Mouse (Mus musculus): Measurements from ENCODE around the gene Tfg. TPM values are rescaled to one million over a fixed set of nuclear protein-coding genes. Genes with fewer than 3 reads are reported as not detected.

Tfg gene
- 145 and 157 TPM in 2 replicates for polyA plus RNA-seq (2015; fragmentation: Nextera tagmentation; extraction: Ambion mirVana)

DNA sequence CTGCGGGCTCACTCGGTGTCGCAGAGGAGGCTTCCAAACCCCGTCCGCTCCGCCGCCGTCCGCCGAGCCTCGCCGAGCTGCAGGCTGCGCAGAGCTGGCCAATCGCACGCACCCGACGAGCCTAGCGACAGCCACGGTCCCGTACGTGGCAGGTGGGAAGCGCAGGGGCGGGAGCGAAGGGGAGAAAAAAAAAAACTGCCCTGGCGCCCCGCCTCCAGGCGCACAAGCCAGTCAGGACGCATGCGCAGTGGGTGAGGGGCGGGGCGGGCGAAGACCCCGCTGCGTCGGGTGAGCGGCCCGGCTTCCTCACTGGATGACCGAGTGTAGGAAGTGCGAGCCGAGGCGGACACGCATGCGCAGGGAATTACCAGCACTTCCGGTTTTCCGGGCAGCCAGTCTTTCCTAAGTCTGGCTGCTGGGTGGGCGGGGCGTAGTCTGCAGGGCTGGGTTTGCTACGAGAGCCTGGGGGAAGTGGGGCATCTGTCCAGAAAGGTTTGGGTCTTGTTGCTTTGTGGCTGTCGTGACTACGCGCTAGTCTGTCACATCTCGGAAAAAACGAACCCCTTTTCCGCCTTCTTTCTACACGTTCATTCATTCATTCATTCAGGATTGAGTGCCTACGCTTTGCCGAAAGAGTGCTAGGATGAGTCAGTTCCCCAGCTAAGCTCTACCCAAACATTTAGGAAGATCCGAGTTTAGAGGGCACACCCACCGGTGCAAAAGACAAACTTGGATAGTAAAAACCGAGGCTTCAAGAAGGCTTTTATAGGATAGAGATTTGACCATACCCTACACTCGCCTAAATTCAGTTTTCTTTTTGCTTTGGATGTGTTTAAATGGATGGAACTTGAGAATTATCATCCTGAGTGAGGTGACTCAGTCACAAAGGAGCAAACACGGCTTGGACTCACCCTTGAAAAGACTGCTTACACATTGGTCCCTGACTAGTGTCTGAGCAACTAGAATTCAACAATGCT lies at the start of gene Tfg:
TSS of gene Tfg (minus strand) at position 227 of the 977 bp plus-strand sequence.
- WGBS, result under 1% methylated on average over 59 of the region's 62 CpGs
- Histone ChIP-seq H3K36me3 (no peaks in the 10 kb centered on the region), H3K4me1 (peaks cover 15% of the 10 kb centered on the region), H3K27me3 (no peaks in the 10 kb centered on the region), H3K9ac (peak within 1 kb of the TSS; percentile 70), H3K4me2 (replicated peaks) (peak within 1 kb of the TSS; percentile 60), H3K9me3 (replicated peaks) (no peaks in the 10 kb centered on the region), H3K27ac (replicated peaks) (peak within 1 kb of the TSS; percentile 96), H3K4me3 (replicated peaks) (peak within 1 kb of the TSS; percentile 70)
- peak; percentile 95 for ATAC-seq (ENCODE audit: insufficient number of reproducible peaks, low FRiP score, low TSS enrichment, low read depth)

DNA sequence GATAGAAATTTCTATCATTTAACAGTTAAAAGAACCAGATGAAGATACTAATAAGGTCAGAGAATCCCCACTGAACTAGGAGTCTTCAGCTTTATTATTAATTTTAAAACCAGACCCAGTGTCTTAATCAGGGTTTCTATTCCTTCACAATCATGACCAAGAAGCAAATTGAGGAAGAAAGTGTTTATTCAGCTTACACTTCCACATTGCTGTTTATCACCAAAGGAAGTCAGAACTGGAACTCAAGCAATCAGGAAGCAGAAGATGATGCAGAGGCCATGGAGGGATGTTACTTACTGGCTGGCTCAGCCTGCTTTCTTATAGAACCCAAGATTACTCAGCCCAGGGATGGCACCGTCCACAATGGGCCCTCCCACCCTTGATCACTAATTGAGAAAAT lies 11.8 kb upstream of the Tfg start:
- ATAC-seq (ENCODE audit: insufficient number of reproducible peaks, low FRiP score, low TSS enrichment, low read depth), result no peak
- H3K36me3 ChIP-seq, result no peaks in the 10 kb centered on the region
- no peaks in the 10 kb centered on the region for H3K4me1 ChIP-seq
- no peak overlapping the region for H3K4me2 ChIP-seq (replicated peaks)
- no peak overlapping the region for H3K27ac ChIP-seq (replicated peaks)
- no peak overlapping the region for H3K4me3 ChIP-seq (replicated peaks)
- 4% methylated on average over 1 of the region's 1 CpGs for WGBS
- H3K9ac ChIP-seq, result no peak overlapping the region
- H3K9me3 ChIP-seq (replicated peaks), result no peaks in the 10 kb centered on the region
- no peaks in the 10 kb centered on the region for H3K27me3 ChIP-seq

DNA sequence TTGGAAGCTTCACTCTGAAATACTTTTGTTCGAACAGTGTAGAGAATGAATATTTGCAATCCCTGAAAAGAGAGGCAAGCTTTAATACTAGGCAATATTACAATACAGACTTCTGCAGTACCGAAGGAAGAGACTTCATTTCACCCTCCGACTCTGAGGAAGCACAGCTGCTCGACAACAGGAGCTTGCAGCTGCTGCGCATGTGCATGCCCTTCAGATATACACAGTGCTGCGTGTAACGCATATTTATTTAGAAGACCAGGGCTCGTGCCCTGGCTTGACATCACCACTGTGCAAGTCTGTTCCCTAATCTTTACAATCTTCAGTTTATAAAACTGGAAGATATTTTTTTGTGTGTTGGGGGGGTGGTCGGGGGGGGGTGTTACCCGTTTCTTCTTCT lies 7.7 kb upstream of the Tfg start:
- Histone ChIP-seq H3K27me3 (no peaks in the 10 kb centered on the region), H3K27ac (replicated peaks) (no peak overlapping the region), H3K4me1 (no peaks in the 10 kb centered on the region), H3K4me3 (replicated peaks) (no peak overlapping the region), H3K9ac (no peak overlapping the region), H3K9me3 (replicated peaks) (no peaks in the 10 kb centered on the region), H3K36me3 (no peaks in the 10 kb centered on the region), H3K4me2 (replicated peaks) (no peak overlapping the region)
- WGBS, result 65% methylated on average over 10 of the region's 10 CpGs
- ATAC-seq (ENCODE audit: insufficient number of reproducible peaks, low FRiP score, low TSS enrichment, low read depth), result no peak

DNA sequence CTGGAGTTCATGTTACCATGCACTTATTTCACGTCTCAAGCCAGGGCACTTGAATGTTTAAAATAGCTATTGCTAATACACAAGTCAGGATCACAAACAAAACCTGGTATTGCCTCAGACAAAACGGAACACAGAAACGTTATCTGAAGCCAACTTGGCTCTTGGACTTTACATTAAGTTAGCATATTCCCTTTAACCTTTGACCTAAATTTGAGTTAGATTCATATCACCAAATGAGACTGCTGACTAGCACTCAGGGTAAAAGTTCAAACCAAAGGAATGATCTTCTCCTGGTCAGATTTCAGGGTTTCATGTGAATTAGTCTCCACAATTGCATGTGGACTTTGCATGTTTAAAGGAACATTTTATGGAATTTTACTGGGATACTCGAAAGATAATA lies 5.1 kb upstream of the Tfg start:
- Histone ChIP-seq H3K27ac (replicated peaks) (no peak overlapping the region), H3K9me3 (replicated peaks) (no peaks in the 10 kb centered on the region), H3K9ac (no peak overlapping the region), H3K4me1 (peaks cover 4% of the 10 kb centered on the region; the same call in 1 of the 2 replicates), H3K36me3 (no peaks in the 10 kb centered on the region), H3K4me3 (replicated peaks) (no peak overlapping the region), H3K4me2 (replicated peaks) (no peak overlapping the region), H3K27me3 (no peaks in the 10 kb centered on the region)
- WGBS, result 53% methylated on average over 4 of the region's 4 CpGs
- ATAC-seq (ENCODE audit: insufficient number of reproducible peaks, low FRiP score, low TSS enrichment, low read depth), result no peak

DNA sequence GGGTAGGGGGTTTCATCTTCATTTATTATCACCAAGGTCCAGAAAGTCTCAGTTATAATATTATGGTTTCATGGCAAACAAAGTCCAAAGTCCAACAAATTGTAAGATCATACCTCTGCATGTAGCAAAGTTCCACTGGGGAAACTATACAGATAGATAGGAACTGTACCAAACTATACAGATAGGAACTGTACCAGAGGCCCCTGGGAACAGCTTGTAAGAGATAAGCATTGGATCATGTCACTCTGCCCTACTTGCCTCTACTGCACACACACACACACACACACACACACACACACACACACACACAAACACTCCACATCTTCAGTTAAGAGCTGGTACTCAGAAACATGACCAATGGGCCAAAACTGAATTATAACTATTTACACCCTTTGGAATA lies 1.8 kb upstream of the Tfg start:
- H3K9me3 ChIP-seq (replicated peaks), result no peaks in the 10 kb centered on the region

DNA sequence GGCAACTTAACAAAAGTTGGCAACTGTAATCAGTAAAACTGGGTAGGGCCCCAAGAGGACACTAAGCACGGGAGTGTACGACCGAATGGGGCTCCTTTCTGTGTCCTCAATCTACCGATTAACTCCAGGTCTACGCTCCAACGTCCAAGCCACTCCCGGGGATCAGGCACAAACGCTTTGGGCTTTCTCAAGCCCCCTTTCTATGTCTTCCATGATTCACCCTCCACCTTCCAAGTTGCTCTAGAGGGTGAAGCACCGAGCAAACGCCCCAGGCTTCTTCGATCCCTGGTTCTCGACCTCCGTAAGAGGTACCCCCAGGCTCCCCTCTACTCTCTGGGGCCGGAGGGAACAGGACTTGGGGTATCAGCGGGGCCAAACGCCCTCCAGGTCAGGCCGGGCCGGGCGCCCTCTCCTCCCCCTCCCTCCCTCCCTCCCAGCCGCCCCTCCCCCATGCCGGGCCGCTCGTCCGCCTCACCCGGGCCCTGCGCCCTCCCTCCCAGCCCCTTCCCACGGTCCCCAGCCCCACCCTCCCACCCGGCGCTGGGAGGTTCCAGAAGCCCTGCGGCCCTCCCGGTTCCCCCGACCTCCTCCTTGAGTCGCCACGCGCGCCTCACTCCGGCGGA lies 582 bp downstream of the Tfg start:
- WGBS, result under 1% methylated on average over 29 of the region's 38 CpGs
- H3K4me1 ChIP-seq, result peaks cover 15% of the 10 kb centered on the region
- peak overlapping the region; percentile 70 for H3K9ac ChIP-seq
- H3K9me3 ChIP-seq (replicated peaks), result no peaks in the 10 kb centered on the region
- H3K4me2 ChIP-seq (replicated peaks), result peak overlapping the region; percentile 53
- no peaks in the 10 kb centered on the region for H3K27me3 ChIP-seq
- H3K27ac ChIP-seq (replicated peaks), result peak overlapping the region; percentile 96
- H3K36me3 ChIP-seq, result peaks cover 6% of the 10 kb centered on the region
- ATAC-seq (ENCODE audit: insufficient number of reproducible peaks, low FRiP score, low TSS enrichment, low read depth), result peak; percentile 79
- peak overlapping the region; percentile 70 for H3K4me3 ChIP-seq (replicated peaks)

More for the DNA sequence above, 1.8 kb upstream of the Tfg start:
- H3K36me3 ChIP-seq, result no peaks in the 10 kb centered on the region
- no peaks in the 10 kb centered on the region for H3K27me3 ChIP-seq
- H3K4me3 ChIP-seq (replicated peaks), result no peak overlapping the region
- peaks cover 15% of the 10 kb centered on the region for H3K4me1 ChIP-seq
- H3K27ac ChIP-seq (replicated peaks), result no peak overlapping the region
- no peak overlapping the region for H3K4me2 ChIP-seq (replicated peaks)
- no peak overlapping the region for H3K9ac ChIP-seq
- ATAC-seq (ENCODE audit: insufficient number of reproducible peaks, low FRiP score, low TSS enrichment, low read depth), result no peak

DNA sequence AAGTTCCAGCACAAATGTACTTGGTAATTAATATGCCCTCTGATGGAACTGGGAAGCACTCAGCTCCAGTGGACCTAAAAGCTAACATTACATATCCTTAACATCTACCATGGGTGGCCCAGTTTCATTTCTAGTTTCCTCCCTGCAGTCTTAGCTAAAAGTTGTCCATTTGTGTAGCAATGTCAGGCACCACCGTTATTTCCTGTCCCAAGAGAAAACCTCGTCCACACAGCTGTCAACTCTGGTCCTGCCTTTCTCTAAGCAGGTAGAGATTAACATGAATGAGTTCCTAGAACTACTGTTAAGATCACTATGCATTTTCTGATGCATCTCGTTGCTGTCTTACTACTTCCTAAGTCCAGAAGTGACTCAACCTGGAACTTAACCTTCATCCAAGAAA lies 1.6 kb downstream of the Tfg start:
- no peak overlapping the region for H3K27ac ChIP-seq (replicated peaks)
- H3K4me3 ChIP-seq (replicated peaks), result peak overlapping the region; percentile 70
- H3K4me1 ChIP-seq, result peaks cover 15% of the 10 kb centered on the region
- H3K36me3 ChIP-seq, result peaks cover 15% of the 10 kb centered on the region
- no peak for ATAC-seq (ENCODE audit: insufficient number of reproducible peaks, low FRiP score, low TSS enrichment, low read depth)
- H3K4me2 ChIP-seq (replicated peaks), result peak overlapping the region; percentile 53
- no peak overlapping the region for H3K9ac ChIP-seq
- 59% methylated on average over 3 of the region's 3 CpGs for WGBS
- H3K9me3 ChIP-seq (replicated peaks), result no peaks in the 10 kb centered on the region
- no peaks in the 10 kb centered on the region for H3K27me3 ChIP-seq

DNA sequence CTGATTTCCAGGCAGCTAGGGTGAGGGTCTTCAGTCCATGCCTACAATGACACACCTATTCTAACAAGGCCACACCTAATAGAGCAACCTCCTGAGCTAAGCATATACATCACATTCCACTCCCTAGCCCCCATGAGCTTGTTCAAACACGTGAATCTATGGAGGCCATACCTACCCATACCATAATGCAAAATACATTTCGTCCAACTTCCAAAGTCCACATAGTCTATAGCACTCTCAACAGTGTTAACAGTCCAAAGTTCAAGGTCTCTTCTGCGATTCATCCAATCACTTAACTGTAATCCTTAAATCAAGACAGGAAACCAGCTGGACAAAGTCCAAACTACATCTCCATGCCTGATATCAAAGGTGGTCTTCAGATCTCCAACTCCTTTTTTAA lies 7.2 kb downstream of the Tfg start:
- ATAC-seq (ENCODE audit: insufficient number of reproducible peaks, low FRiP score, low TSS enrichment, low read depth), result no peak
- 87% methylated on average over 3 of the region's 3 CpGs for WGBS

DNA sequence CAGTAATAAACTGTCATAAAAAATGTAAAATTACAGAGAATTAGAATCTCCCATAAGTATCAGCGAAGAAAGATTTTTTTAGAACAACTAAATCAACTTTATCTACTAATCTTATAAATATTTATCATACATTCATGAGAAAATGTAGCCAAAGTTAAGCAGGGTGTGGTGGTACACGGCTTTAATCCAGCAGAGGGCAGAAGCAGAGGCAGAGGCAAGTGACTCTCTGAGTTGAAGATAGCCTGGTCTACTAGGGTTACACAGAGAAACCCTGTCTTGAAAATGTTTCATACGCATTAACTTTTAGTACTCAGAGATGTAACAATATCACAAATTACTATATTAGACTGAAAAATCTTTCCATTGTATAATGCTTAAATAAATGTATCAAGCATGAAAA lies 11.5 kb downstream of the Tfg start:
- Histone ChIP-seq H3K4me1 (no peaks in the 10 kb centered on the region), H3K9me3 (replicated peaks) (no peaks in the 10 kb centered on the region), H3K9ac (no peak overlapping the region), H3K4me3 (replicated peaks) (no peak overlapping the region), H3K27ac (replicated peaks) (no peak overlapping the region), H3K4me2 (replicated peaks) (no peak overlapping the region), H3K27me3 (no peaks in the 10 kb centered on the region), H3K36me3 (peaks cover 43% of the 10 kb centered on the region)
- ATAC-seq (ENCODE audit: insufficient number of reproducible peaks, low FRiP score, low TSS enrichment, low read depth), result no peak
- 90% methylated on average over 3 of the region's 3 CpGs for WGBS

More for the DNA sequence above, 7.2 kb downstream of the Tfg start:
- Histone ChIP-seq H3K4me2 (replicated peaks) (no peak overlapping the region), H3K4me3 (replicated peaks) (no peak overlapping the region), H3K36me3 (peaks cover 47% of the 10 kb centered on the region), H3K4me1 (no peaks in the 10 kb centered on the region; the same call in 1 of the 2 replicates), H3K9ac (no peak overlapping the region), H3K27me3 (no peaks in the 10 kb centered on the region), H3K27ac (replicated peaks) (no peak overlapping the region), H3K9me3 (replicated peaks) (no peaks in the 10 kb centered on the region)

DNA sequence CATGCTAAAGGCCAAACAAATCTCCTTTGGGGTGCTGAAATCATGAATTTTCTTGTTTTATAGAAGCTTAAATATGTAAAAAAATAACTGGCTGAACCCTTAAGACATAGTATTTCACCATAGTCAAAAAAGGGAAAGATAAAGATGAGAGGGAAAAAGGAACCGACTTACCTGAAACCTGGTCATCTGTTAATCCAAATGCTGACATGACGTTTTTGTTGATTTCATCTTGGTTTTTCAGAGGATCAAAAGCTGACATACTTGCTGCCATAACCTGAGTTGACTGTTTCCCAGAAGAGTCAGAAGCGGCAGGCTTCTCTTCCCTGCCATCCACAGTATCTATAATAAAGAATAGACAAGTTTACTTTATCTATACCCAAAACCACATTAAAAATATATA lies 16.4 kb downstream of the Tfg start:
- 87% methylated on average over 3 of the region's 3 CpGs for WGBS
- no peak for ATAC-seq (ENCODE audit: insufficient number of reproducible peaks, low FRiP score, low TSS enrichment, low read depth)
- peaks cover 37% of the 10 kb centered on the region for H3K36me3 ChIP-seq
- no peaks in the 10 kb centered on the region for H3K27me3 ChIP-seq
- H3K27ac ChIP-seq (replicated peaks), result no peak overlapping the region
- H3K9me3 ChIP-seq (replicated peaks), result no peaks in the 10 kb centered on the region
- no peaks in the 10 kb centered on the region for H3K4me1 ChIP-seq
- no peak overlapping the region for H3K4me3 ChIP-seq (replicated peaks)
- H3K4me2 ChIP-seq (replicated peaks), result no peak overlapping the region
- no peak overlapping the region for H3K9ac ChIP-seq

DNA sequence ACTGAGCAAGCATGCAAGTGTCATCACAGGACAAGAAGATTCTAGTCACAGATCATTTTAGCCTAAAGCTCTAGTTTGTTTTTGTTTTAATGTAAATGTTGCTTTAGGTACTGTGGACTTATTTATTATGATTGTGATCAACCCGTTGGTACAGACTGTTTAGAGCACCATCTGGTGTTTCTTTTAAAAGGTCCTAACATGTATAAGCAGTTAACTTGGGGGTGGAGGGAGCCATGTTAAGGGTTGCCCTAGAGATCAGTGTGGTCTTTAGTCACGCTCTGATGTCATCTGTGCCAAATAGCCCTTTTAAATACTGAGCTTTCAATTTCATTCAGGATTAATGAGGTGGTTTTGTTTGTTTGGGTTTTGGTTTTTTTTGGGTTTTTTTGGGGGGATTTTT lies 20.8 kb downstream of the Tfg start:
- Histone ChIP-seq H3K9ac (no peak overlapping the region), H3K4me3 (replicated peaks) (no peak overlapping the region), H3K36me3 (peaks cover 38% of the 10 kb centered on the region), H3K9me3 (replicated peaks) (no peaks in the 10 kb centered on the region), H3K4me1 (no peaks in the 10 kb centered on the region), H3K27ac (replicated peaks) (no peak overlapping the region), H3K4me2 (replicated peaks) (no peak overlapping the region), H3K27me3 (no peaks in the 10 kb centered on the region)
- ATAC-seq (ENCODE audit: insufficient number of reproducible peaks, low FRiP score, low TSS enrichment, low read depth), result no peak
- WGBS, result 65% methylated on average over 2 of the region's 2 CpGs
